8 mouse cellular contexts compared by ENCODE assay signal in genomic region chr15:96284711-96285322, GRCm38 (mm10). TPM values are rescaled to one million over a fixed set of nuclear protein-coding genes. Genes with fewer than 3 reads are reported as not detected.
DNase-seq lines count a peak whose midpoint lies in the region; ATAC-seq and TF ChIP-seq lines count a peak whose summit lies in the region.

No protein-coding gene starts in this region.

- in situ Hi-C loops in ES-E14 (cut with MboI; ENCODE audit: low sequenced_read_pairs in 2 of 2, unreplicated experiment in 2 of 2): no loop called here

- no peak for DNase-seq in gastrocnemius, adult 2 months
- no peak for DNase-seq in gastrocnemius, postnatal 25 days
- DNase-seq in ES-E14 (ENCODE audit: low read depth, low spot score): no peak
- peak; percentile 59 for DNase-seq in embryonic facial prominence, embryonic 14.5 days (ENCODE audit: low spot score)
- peak; percentile 76 for DNase-seq in hindbrain, embryonic 11.5 days (ENCODE audit: low spot score)
- peak; percentile 41 for DNase-seq in left cerebral cortex, postnatal 4 days

- intact Hi-C loops in gastrocnemius, adult 2 months (cut with DNase I): loop anchor here (5.0 to 10.0 kb wide), 4 partner anchors 260 to 520 kb away; partner anchors contain the start of gene Ano6
- intact Hi-C loops in left cerebral cortex, postnatal 4 days (cut with DNase I): loop anchor here (10.0 kb wide), 3 partner anchors 120 to 490 kb away; partner anchors contain the start of gene Ano6

- H3K27me3 ChIP-seq in embryonic facial prominence, embryonic 14.5 days (replicated peaks; ENCODE audit: control insufficient read depth, insufficient read depth, low read length): no peaks in the 10 kb centered on the region
- H3K27me3 ChIP-seq in hindbrain, embryonic 11.5 days (ENCODE audit: control insufficient read depth, insufficient read depth, low read length): no peaks in the 10 kb centered on the region
- no peaks in the 10 kb centered on the region for H3K27me3 ChIP-seq in midbrain, embryonic 13.5 days
- no peaks in the 10 kb centered on the region for H3K27me3 ChIP-seq in stomach, embryonic 14.5 days (ENCODE audit: control insufficient read depth, insufficient read depth, low read length)

- peak overlapping the region; percentile 79 for H3K4me3 ChIP-seq in gastrocnemius, adult 2 months
- peak overlapping the region; percentile 80 to 93 for H3K4me3 ChIP-seq in ES-E14 (ENCODE audit: insufficient read depth in 1 of 2, low read depth in 1 of 2, low read length in 2 of 2, poor library complexity in 1 of 2, severe bottlenecking in 1 of 2)
- H3K4me3 ChIP-seq in embryonic facial prominence, embryonic 14.5 days (ENCODE audit: low read depth, low read length): peak overlapping the region; percentile 90
- H3K4me3 ChIP-seq in hindbrain, embryonic 11.5 days (ENCODE audit: low read depth, low read length): peak overlapping the region; percentile 96
- peak overlapping the region; percentile 94 for H3K4me3 ChIP-seq in midbrain, embryonic 13.5 days (replicated peaks)
- peak overlapping the region; percentile 90 for H3K4me3 ChIP-seq in stomach, embryonic 14.5 days (ENCODE audit: low read depth, low read length)

- peak overlapping the region; percentile 97 for H3K9ac ChIP-seq in ES-E14 (ENCODE audit: insufficient read depth, low read depth, low read length, poor library complexity, severe bottlenecking)
- H3K9ac ChIP-seq in embryonic facial prominence, embryonic 14.5 days (ENCODE audit: low read depth, low read length): peak overlapping the region; percentile 99
- peak overlapping the region; percentile 100 for H3K9ac ChIP-seq in hindbrain, embryonic 11.5 days (ENCODE audit: low read depth, low read length)
- H3K9ac ChIP-seq in midbrain, embryonic 13.5 days (replicated peaks): peak overlapping the region; percentile 99
- H3K9ac ChIP-seq in stomach, embryonic 14.5 days (replicated peaks; ENCODE audit: low read depth, low read length): peak overlapping the region; percentile 100

- peaks cover 6% of the 10 kb centered on the region; the same call in 1 of the 2 replicates for H3K36me3 ChIP-seq in ES-E14 (ENCODE audit: control insufficient read depth, insufficient read depth, low read length, poor library complexity, severe bottlenecking)
- peaks cover 21% of the 10 kb centered on the region for H3K36me3 ChIP-seq in embryonic facial prominence, embryonic 14.5 days (ENCODE audit: control insufficient read depth, insufficient read depth, low read length)
- H3K36me3 ChIP-seq in hindbrain, embryonic 11.5 days (ENCODE audit: control insufficient read depth, insufficient read depth, low read length): peaks cover 3% of the 10 kb centered on the region; the same call in 1 of the 2 replicates
- peaks cover 13% of the 10 kb centered on the region for H3K36me3 ChIP-seq in midbrain, embryonic 13.5 days
- H3K36me3 ChIP-seq in stomach, embryonic 14.5 days (ENCODE audit: control insufficient read depth, insufficient read depth, low read length): no peaks in the 10 kb centered on the region

- peak overlapping the region; percentile 96 for H3K27ac ChIP-seq in gastrocnemius, adult 2 months
- peak overlapping the region; percentile 99 for H3K27ac ChIP-seq in ES-E14 (ENCODE audit: insufficient read depth, low read depth, low read length, poor library complexity, severe bottlenecking)
- peak overlapping the region; percentile 100 for H3K27ac ChIP-seq in embryonic facial prominence, embryonic 14.5 days (replicated peaks; ENCODE audit: low read depth, low read length)
- peak overlapping the region; percentile 100 for H3K27ac ChIP-seq in hindbrain, embryonic 11.5 days (ENCODE audit: low read depth, low read length)
- peak overlapping the region; percentile 100 for H3K27ac ChIP-seq in midbrain, embryonic 13.5 days
- peak overlapping the region; percentile 100 for H3K27ac ChIP-seq in stomach, embryonic 14.5 days (ENCODE audit: low read length)

- ATAC-seq in embryonic facial prominence, embryonic 14.5 days (ENCODE audit: low read depth): peak; percentile 7
- ATAC-seq in hindbrain, embryonic 11.5 days (ENCODE audit: low FRiP score): peak; percentile 58
- ATAC-seq in midbrain, embryonic 13.5 days: peak; percentile 44
- ATAC-seq in stomach, embryonic 14.5 days (ENCODE audit: insufficient number of reproducible peaks, insufficient read depth, low FRiP score, low read depth): peak; percentile 39

- H3K9me3 ChIP-seq in ES-E14 (ENCODE audit: control insufficient read depth, insufficient read depth, low read depth, low read length): no peaks in the 10 kb centered on the region
- no peaks in the 10 kb centered on the region for H3K9me3 ChIP-seq in embryonic facial prominence, embryonic 14.5 days (ENCODE audit: control insufficient read depth, low read length)
- no peaks in the 10 kb centered on the region; the same call in 1 of the 2 replicates for H3K9me3 ChIP-seq in hindbrain, embryonic 11.5 days (ENCODE audit: control insufficient read depth, low read length)
- no peaks in the 10 kb centered on the region for H3K9me3 ChIP-seq in midbrain, embryonic 13.5 days
- peaks cover 4% of the 10 kb centered on the region; the same call in 1 of the 2 replicates for H3K9me3 ChIP-seq in stomach, embryonic 14.5 days (ENCODE audit: control insufficient read depth, low read depth, low read length)

- peaks cover 7 to 10% of the 10 kb centered on the region in 2 experiments for H3K4me1 ChIP-seq in ES-E14 (ENCODE audit: control insufficient read depth in 2 of 2, insufficient read depth in 2 of 2, low read length in 2 of 2, poor library complexity in 1 of 2)
- peaks cover 17% of the 10 kb centered on the region for H3K4me1 ChIP-seq in embryonic facial prominence, embryonic 14.5 days (ENCODE audit: control insufficient read depth, insufficient read depth, low read length)
- no peaks in the 10 kb centered on the region for H3K4me1 ChIP-seq in hindbrain, embryonic 11.5 days (replicated peaks; ENCODE audit: control insufficient read depth, insufficient read depth, low read length)
- H3K4me1 ChIP-seq in midbrain, embryonic 13.5 days (replicated peaks): peaks cover 37% of the 10 kb centered on the region
- peaks cover 19% of the 10 kb centered on the region for H3K4me1 ChIP-seq in stomach, embryonic 14.5 days (ENCODE audit: control insufficient read depth, insufficient read depth, low read length)

- H3K4me2 ChIP-seq in embryonic facial prominence, embryonic 14.5 days (ENCODE audit: low read depth, low read length): peak overlapping the region; percentile 87
- peak overlapping the region; percentile 45 for H3K4me2 ChIP-seq in hindbrain, embryonic 11.5 days (replicated peaks; ENCODE audit: low read depth, low read length)
- peak overlapping the region; percentile 92 for H3K4me2 ChIP-seq in midbrain, embryonic 13.5 days (replicated peaks)
- H3K4me2 ChIP-seq in stomach, embryonic 14.5 days (replicated peaks; ENCODE audit: low read depth, low read length): peak overlapping the region; percentile 88

- TF ChIP-seq CTCF in gastrocnemius, adult 2 months (IDR thresholded peaks at IDR 0.05): no peak

- under 1% methylated on average over 27 of the region's 67 CpGs for WGBS in embryonic facial prominence, embryonic 14.5 days
- 0% methylated on average over 49 of the region's 67 CpGs for WGBS in hindbrain, embryonic 11.5 days
- WGBS in midbrain, embryonic 13.5 days: under 1% methylated on average over 67 of the region's 67 CpGs
- WGBS in stomach, embryonic 14.5 days: under 1% methylated on average over 58 of the region's 67 CpGs

TF ChIP-seq in ES-E14, 5 proteins besides CTCF, POLR2A, EP300 and RAD21:
- TF ChIP-seq ZNF384 (IDR thresholded peaks at IDR 0.05; ENCODE audit: low read depth, low read length) (no peak), HCFC1 (IDR thresholded peaks at IDR 0.05; ENCODE audit: borderline replicate concordance, insufficient read depth, low read length) (no peak), ZC3H11A (IDR thresholded peaks at IDR 0.05; ENCODE audit: borderline replicate concordance, low read depth, low read length) (no peak), MAFK (IDR thresholded peaks at IDR 0.05; ENCODE audit: insufficient read depth, low read depth, low read length) (no peak), CHD2 (IDR thresholded peaks at IDR 0.05; ENCODE audit: low read depth, low read length) (no peak)

RNA-seq across cellular contexts. Expression of gene Arid2, which starts 2.5 kb away (rescaled TPM):
- total RNA-seq in gastrocnemius, adult 2 months (2021): 10 to 100 TPM; 13.1 to 13.2 TPM
- 10 to 100 TPM; 11.8 to 13.0 TPM for total RNA-seq in gastrocnemius, postnatal 25 days (2021)
- 33.0 and 33.2 TPM in 2 replicates for total RNA-seq in ES-E14 (2012; rRNA removed)
- 25.2 and 25.6 TPM in 2 replicates for polyA plus RNA-seq in embryonic facial prominence, embryonic 14.5 days (2014; fragmentation: Nextera tagmentation; extraction: Ambion mirVana)
- polyA plus RNA-seq in hindbrain, embryonic 11.5 days (2014; fragmentation: Nextera tagmentation; extraction: Ambion mirVana): 37.0 and 39.0 TPM in 2 replicates
- total RNA-seq in left cerebral cortex, postnatal 4 days (2021): 10 to 100 TPM; 58.7 to 63.5 TPM
- 29.3 and 29.6 TPM in 2 replicates for polyA plus RNA-seq in midbrain, embryonic 13.5 days (2015; fragmentation: Nextera tagmentation; extraction: Ambion mirVana)
- polyA plus RNA-seq in stomach, embryonic 14.5 days (2014; fragmentation: Nextera tagmentation; extraction: Ambion mirVana): 29.6 and 31.2 TPM in 2 replicates

Comparison
In these comparisons a context has a peak if more than half of its experiments do, and no peak if none do; other contexts are left out.
1. DNase-seq: peak in embryonic facial prominence, embryonic 14.5 days (single experiment), hindbrain, embryonic 11.5 days (single experiment) and left cerebral cortex, postnatal 4 days (single experiment); none in gastrocnemius, adult 2 months (single experiment), gastrocnemius, postnatal 25 days (single experiment) and ES-E14 (single experiment).
2. ATAC-seq: peak in every context shown above with its lines; median percentile 58 in hindbrain, embryonic 11.5 days; 44 in midbrain, embryonic 13.5 days; 39 in stomach, embryonic 14.5 days; 7 in embryonic facial prominence, embryonic 14.5 days.
3. Peak in every context shown above with its lines, with median percentiles within 50 percentile points of each other: H3K27ac ChIP-seq, H3K4me3 ChIP-seq, H3K9ac ChIP-seq and H3K4me2 ChIP-seq.